Mouse (Mus musculus) hindbrain, embryonic 10.5 days (tissue): Measurements from ENCODE around the gene Desi1. TPM values are rescaled to one million over a fixed set of nuclear protein-coding genes. Genes with fewer than 3 reads are reported as not detected.
A peak's percentile ranks its signal among the peaks of the same experiment; 100 is the strongest.
"Not testable (repeated sequence)": the region's sequence is repeated elsewhere in the genome, so short reads cannot be mapped to it uniquely, and the experiment has no call there.

Experiments used
- DNase-seq: peaks from one replicate; pipeline ENCODE4 v3.0.0-alpha.2; 2017; ENCODE audit warnings: low spot score
- H3K27ac ChIP-seq: fragments of 300-500 bp; sonication (generic); 2 replicates; pipeline ENCODE4 v1.5.1; 2016; ENCODE audit warnings: mild to moderate bottlenecking, moderate library complexity
- H3K27me3 ChIP-seq: fragments of 300-500 bp; sonication (generic); 2 replicates; pipeline ENCODE4 v1.6.1; 2016; ENCODE audit warnings: mild to moderate bottlenecking; ENCODE audit not compliant: poor library complexity, insufficient read depth, severe bottlenecking
- H3K36me3 ChIP-seq: fragments of 300-500 bp; sonication (generic); 2 replicates; pipeline ENCODE4 v1.6.1; 2016; ENCODE audit warnings: mild to moderate bottlenecking, moderate library complexity
- H3K4me1 ChIP-seq: fragments of 300-500 bp; sonication (generic); replicated peaks from 2 replicates; pipeline ENCODE4 v1.6.1; 2016; ENCODE audit warnings: mild to moderate bottlenecking
- H3K4me3 ChIP-seq: fragments of 300-500 bp; sonication (generic); 2 replicates; pipeline ENCODE4 v1.5.1; 2016; ENCODE audit warnings: mild to moderate bottlenecking, moderate library complexity
- H3K9me3 ChIP-seq: fragments of 300-500 bp; sonication (generic); 2 replicates; pipeline ENCODE4 v1.6.1; 2016; ENCODE audit warnings: mild to moderate bottlenecking, moderate library complexity
- WGBS: fragments of 180-500 bp; shearing (Covaris S2); methylation state at CpG from one replicate; pipeline ENCODE4 v1.1.7; 2016; 5-methylcytosine and 5-hydroxymethylcytosine counted together
- polyA plus RNA-seq: library from polyadenylated mRNA; unstranded; fragments of >200 nt; fragmentation: Nextera tagmentation; extraction: Ambion mirVana; gene quantifications from 2 replicates; pipeline ENCODE4 v1.2.1, GENCODE M21; 2016

Gene Desi1
- polyA plus RNA-seq, 1 experiment from 2014 or later: 39.7 TPM

GRCm38 (mm10) chr15:81970498-81970897 is 63.2 kb downstream of the Desi1 start:
- not testable (repeated sequence) for H3K27ac ChIP-seq, H3K27me3 ChIP-seq, H3K36me3 ChIP-seq, H3K4me3 ChIP-seq, DNase-seq
- WGBS: 91% methylated on average over 4 of the region's 4 CpGs
- Histone ChIP-seq H3K4me1 (peaks cover 11% of the 10 kb centered on the region; the same call in 1 of the 2 replicates), H3K9me3 (peaks cover 29% of the 10 kb centered on the region)

- not testable (repeated sequence) for H3K4me3 ChIP-seq, DNase-seq, H3K36me3 ChIP-seq, H3K27me3 ChIP-seq, H3K27ac ChIP-seq
- 82% methylated on average over 6 of the region's 6 CpGs for WGBS
- Histone ChIP-seq H3K9me3 (peaks cover 22% of the 10 kb centered on the region), H3K4me1 (peaks cover 14% of the 10 kb centered on the region; the same call in 1 of the 2 replicates)
These were observed 64.0 kb downstream of the Desi1 start for GRCm38 (mm10) chr15:81969635-81970034.

DNA sequence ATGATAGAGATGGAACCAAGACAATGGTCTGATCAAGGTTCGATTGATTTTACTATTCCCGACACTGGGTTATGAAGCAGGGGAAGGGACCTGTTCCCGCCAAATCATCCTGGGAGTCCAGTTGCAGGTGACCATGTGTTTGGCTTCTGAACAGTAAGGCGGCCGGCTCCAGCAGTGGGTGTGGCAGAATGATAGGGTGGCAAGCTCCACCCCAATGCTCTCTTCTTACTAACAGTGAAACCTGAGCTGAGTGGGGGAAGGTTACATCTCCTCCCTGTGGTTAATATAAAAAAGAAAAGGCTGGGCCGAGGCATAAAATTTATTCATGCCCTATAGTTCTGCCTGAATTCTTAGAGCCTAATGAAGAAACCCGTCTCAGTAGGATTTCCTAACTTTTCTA is 64.5 kb downstream of the Desi1 start:
- H3K27ac ChIP-seq: no peak overlapping the region
- no peak for DNase-seq
- no peak overlapping the region for H3K4me3 ChIP-seq
- no peaks in the 10 kb centered on the region for H3K36me3 ChIP-seq
- no peaks in the 10 kb centered on the region for H3K27me3 ChIP-seq
- peaks cover 22% of the 10 kb centered on the region for H3K9me3 ChIP-seq
- 82% methylated on average over 7 of the region's 7 CpGs for WGBS
- peaks cover 14% of the 10 kb centered on the region; the same call in 1 of the 2 replicates for H3K4me1 ChIP-seq

DNA sequence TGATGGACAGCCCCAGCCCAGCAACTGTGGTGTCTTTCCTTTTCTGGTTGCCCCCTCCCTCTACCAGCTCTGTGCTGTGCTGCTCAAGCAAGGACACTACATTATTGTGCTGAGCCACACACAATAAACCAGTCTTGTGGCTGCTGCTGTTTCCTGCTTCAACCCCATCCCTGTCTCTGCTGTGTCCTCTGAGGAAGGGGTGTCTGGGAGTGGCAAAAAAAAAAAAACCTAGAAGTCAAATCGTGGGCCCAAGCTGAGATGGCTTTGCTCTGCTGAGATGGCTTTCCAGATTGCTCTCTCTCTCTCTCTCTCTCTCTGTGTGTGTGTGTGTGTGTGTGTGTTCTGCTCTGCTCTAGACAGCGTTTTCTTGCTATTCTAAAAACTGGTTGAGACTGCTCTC is 65.2 kb downstream of the Desi1 start:
- 80% methylated on average over 2 of the region's 2 CpGs for WGBS

DNA sequence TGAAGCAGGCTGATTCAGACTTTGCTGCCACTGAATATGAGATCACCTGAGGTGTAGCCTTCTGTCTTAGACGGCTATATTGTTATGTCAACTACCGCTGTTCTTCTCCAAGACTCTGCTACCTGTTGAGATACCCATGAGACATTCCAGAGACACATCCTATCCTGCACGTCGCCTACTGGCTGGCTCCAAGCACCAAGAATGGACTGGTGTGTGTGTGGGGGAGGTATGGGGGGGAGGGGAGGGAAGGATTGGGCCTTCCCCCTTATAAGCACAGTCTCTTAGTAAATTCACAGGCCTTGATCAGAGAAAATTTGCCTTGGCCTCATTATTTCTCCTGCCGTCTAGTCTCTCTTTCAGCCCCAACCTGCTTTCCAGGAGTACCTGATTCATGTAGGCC is 65.8 kb downstream of the Desi1 start:
- WGBS: 86% methylated on average over 5 of the region's 5 CpGs
- H3K4me1 ChIP-seq: peaks cover 14% of the 10 kb centered on the region; the same call in 1 of the 2 replicates
- H3K27me3 ChIP-seq: no peaks in the 10 kb centered on the region
- DNase-seq: no peak
- no peak overlapping the region for H3K27ac ChIP-seq
- no peak overlapping the region for H3K4me3 ChIP-seq
- H3K9me3 ChIP-seq: peaks cover 18% of the 10 kb centered on the region
- no peaks in the 10 kb centered on the region for H3K36me3 ChIP-seq

More for the DNA sequence above, 65.2 kb downstream of the Desi1 start:
- Histone ChIP-seq H3K9me3 (peaks cover 22% of the 10 kb centered on the region), H3K27ac (no peak overlapping the region), H3K4me1 (peaks cover 14% of the 10 kb centered on the region; the same call in 1 of the 2 replicates), H3K27me3 (no peaks in the 10 kb centered on the region), H3K36me3 (no peaks in the 10 kb centered on the region), H3K4me3 (no peak overlapping the region)
- DNase-seq: no peak

- Histone ChIP-seq H3K4me1 (peaks cover 18% of the 10 kb centered on the region; the same call in 1 of the 2 replicates), H3K9me3 (peaks cover 11% of the 10 kb centered on the region; the same call in 1 of the 2 replicates), H3K27me3 (no peaks in the 10 kb centered on the region), H3K36me3 (no peaks in the 10 kb centered on the region), H3K4me3 (no peak overlapping the region), H3K27ac (no peak overlapping the region)
- WGBS: 78% methylated on average over 14 of the region's 14 CpGs
- no peak for DNase-seq
These were observed 67.4 kb downstream of the Desi1 start for GRCm38 (mm10) chr15:81966062-81966829.

- no peak overlapping the region for H3K27ac ChIP-seq
- no peaks in the 10 kb centered on the region for H3K36me3 ChIP-seq
- DNase-seq: no peak
- H3K9me3 ChIP-seq: peaks cover 6% of the 10 kb centered on the region; the same call in 1 of the 2 replicates
- no peak overlapping the region for H3K4me3 ChIP-seq
- H3K4me1 ChIP-seq: peaks cover 30% of the 10 kb centered on the region
- 57% methylated on average over 4 of the region's 4 CpGs for WGBS
- H3K27me3 ChIP-seq: no peaks in the 10 kb centered on the region
These were observed 68.6 kb downstream of the Desi1 start for GRCm38 (mm10) chr15:81964980-81965545.

- WGBS: 78% methylated on average over 1 of the region's 1 CpGs
- Histone ChIP-seq H3K36me3 (no peaks in the 10 kb centered on the region), H3K27me3 (no peaks in the 10 kb centered on the region), H3K4me3 (no peak overlapping the region), H3K27ac (no peak overlapping the region), H3K9me3 (no peaks in the 10 kb centered on the region), H3K4me1 (peaks cover 31% of the 10 kb centered on the region)
- DNase-seq: no peak
These were observed 69.4 kb downstream of the Desi1 start for GRCm38 (mm10) chr15:81964262-81964661.

GRCm38 (mm10) chr15:81961078-81961451 is 72.6 kb downstream of the Desi1 start:
- 0 out of 2 replicates have a peak, but pooled peaks cover 6% of the 10 kb centered on the region for H3K36me3 ChIP-seq
- DNase-seq: no peak
- H3K27me3 ChIP-seq: no peaks in the 10 kb centered on the region
- H3K4me1 ChIP-seq: peaks cover 24% of the 10 kb centered on the region
- H3K9me3 ChIP-seq: no peaks in the 10 kb centered on the region
- 4% methylated on average over 8 of the region's 8 CpGs for WGBS
- peak overlapping the region; percentile 73 for H3K4me3 ChIP-seq
- H3K27ac ChIP-seq: peak overlapping the region; percentile 92

DNA sequence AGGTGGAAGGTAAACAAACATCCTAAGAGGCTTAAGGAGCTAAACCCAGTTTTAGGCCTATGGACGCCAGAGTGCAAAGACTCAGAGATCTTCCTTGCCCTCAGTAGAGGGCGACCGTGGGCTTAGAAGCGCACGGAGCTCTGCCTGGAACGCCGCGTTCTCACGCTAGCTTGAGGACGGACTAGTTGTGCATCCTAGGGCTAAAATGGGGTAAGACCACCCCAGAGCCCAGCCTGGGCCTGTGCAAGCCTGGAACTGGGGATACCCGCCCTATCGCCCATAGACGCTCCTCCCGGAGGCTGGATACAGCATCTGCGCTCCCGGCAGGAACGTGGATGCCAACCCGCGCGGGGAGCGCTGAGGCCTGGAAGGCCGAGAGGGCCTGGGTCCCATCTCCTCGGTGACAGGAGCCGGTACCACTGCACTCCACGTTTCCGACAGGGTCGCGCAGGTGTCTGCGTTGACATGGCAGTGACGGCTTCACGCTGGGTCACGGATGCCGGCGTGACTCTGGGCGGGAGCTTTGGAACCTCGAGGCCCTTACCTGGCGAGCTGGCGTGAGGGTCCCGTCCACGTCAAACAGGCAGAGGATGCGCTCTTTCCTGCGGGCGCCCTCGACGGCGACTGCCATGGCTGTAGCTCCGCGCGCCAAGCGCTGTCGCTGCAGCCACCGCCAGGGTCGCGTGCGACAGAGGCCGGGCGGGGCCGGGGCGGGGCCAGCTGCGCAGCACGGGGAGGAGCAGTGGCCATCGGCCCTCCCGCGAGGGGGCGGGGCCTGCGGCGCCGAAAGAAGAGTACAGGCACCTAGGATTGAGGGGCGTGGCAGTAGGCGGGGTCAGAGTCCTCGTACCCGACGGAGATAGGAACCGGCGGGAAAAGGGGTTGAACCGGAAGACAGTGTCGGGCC is 73.2 kb downstream of the Desi1 start, which contains the start of gene Pmm1:
Gene Pmm1 (minus strand): TSS at position 760 of the 907 bp plus-strand sequence.
- Histone ChIP-seq H3K4me3 (peak within 1 kb of the TSS; percentile 73), H3K36me3 (peaks cover 11% of the 10 kb centered on the region; the same call in 1 of the 2 replicates), H3K9me3 (no peaks in the 10 kb centered on the region), H3K27ac (peak within 1 kb of the TSS; percentile 92), H3K27me3 (no peaks in the 10 kb centered on the region), H3K4me1 (peaks cover 24% of the 10 kb centered on the region)
- DNase-seq: peak; percentile 99
- under 1% methylated on average over 77 of the region's 77 CpGs for WGBS

- Histone ChIP-seq H3K27me3 (no peaks in the 10 kb centered on the region), H3K4me3 (no peak overlapping the region), H3K27ac (no peak overlapping the region), H3K4me1 (peaks cover 22% of the 10 kb centered on the region), H3K9me3 (no peaks in the 10 kb centered on the region), H3K36me3 (peaks cover 26% of the 10 kb centered on the region)
- WGBS: 93% methylated on average over 3 of the region's 3 CpGs
- DNase-seq: no peak
These were observed 74.8 kb downstream of the Desi1 start for GRCm38 (mm10) chr15:81958906-81959305.

DNA sequence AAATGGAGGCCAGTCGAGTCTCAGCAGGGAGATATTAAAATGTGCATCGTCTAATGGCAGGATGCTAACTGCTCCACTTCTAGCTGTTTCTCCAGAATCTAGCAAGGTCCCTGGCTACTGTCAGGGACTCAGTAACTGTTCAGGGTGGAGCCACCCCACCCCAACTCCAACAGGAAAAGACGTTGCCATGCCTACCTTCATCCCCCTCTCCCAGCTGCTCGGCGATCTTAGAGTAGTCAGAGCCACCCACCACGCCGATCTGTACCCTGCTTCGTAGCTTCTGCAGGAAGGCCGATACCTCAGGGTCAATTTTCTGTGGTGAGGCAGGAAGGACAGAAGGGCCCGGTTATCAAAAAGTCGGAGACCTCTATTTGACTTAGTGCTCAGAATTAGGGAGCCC is 76.1 kb downstream of the Desi1 start:
- no peak overlapping the region for H3K27ac ChIP-seq
- no peak overlapping the region for H3K4me3 ChIP-seq
- no peak for DNase-seq
- WGBS: 91% methylated on average over 11 of the region's 11 CpGs
- H3K27me3 ChIP-seq: no peaks in the 10 kb centered on the region
- peaks cover 32% of the 10 kb centered on the region for H3K36me3 ChIP-seq
- peaks cover 22% of the 10 kb centered on the region for H3K4me1 ChIP-seq
- H3K9me3 ChIP-seq: no peaks in the 10 kb centered on the region
